Mouse (Mus musculus) kidney, adult 2 months (tissue): ENCODE measurements around the gene Sycp2l.

Experiments used
- CTCF ChIP-seq: fragments of 200-500 bp; conservative IDR thresholded peaks from 2 replicates; pipeline ENCODE4 v1.5.1; 2011; ENCODE audit warnings: low read depth, mild to moderate bottlenecking, control low read depth, low read length, moderate library complexity, mixed read lengths; ENCODE audit not compliant: insufficient read depth, insufficient read length
- POLR2A ChIP-seq: fragments of 200-500 bp; IDR thresholded peaks from one replicate; pipeline ENCODE4 v1.6.1; 2011; ENCODE audit warnings: low read depth, low read length, control low read depth

GRCm38 (mm10) chr13:41203691-41204090 lies 89.6 kb downstream of the Sycp2l start:
- TF ChIP-seq CTCF: no peak
- no peak for TF ChIP-seq POLR2A
